Mouse (Mus musculus): ENCODE measurements at regions not wholly inside any gene's neighbourhood (a gene's known extent, or its start where the extent isn't known, plus 50 kb on each side); places are given as distances from the start of the nearest gene placed in this dataset.
A peak's percentile ranks its signal among the peaks of the same experiment; 100 is the strongest.

- no peak for ATAC-seq (replicated peaks; ENCODE audit: low read depth, poor library complexity, severe bottlenecking)
Observed at GRCm38 (mm10) chr12:32273474-32273873, 65.0 kb upstream of the Pik3cg start.

GRCm38 (mm10) chr12:32279861-32280260 lies 71.4 kb upstream of the Pik3cg start:
- no peak for ATAC-seq (replicated peaks; ENCODE audit: low read depth, poor library complexity, severe bottlenecking)

- no peak for ATAC-seq (replicated peaks; ENCODE audit: low read depth, poor library complexity, severe bottlenecking)
Observed at GRCm38 (mm10) chr12:32280309-32280708, 71.8 kb upstream of the Pik3cg start.

GRCm38 (mm10) chr12:32282371-32283163 lies 74.1 kb upstream of the Pik3cg start:
- no peak for ATAC-seq (replicated peaks; ENCODE audit: low read depth, poor library complexity, severe bottlenecking)

GRCm38 (mm10) chr12:32285039-32285438 lies 76.6 kb upstream of the Pik3cg start:
- ATAC-seq (replicated peaks; ENCODE audit: low read depth, poor library complexity, severe bottlenecking) = peak; percentile 92

- no peak for ATAC-seq (replicated peaks; ENCODE audit: low read depth, poor library complexity, severe bottlenecking)
Observed at GRCm38 (mm10) chr12:32286652-32287051, 78.2 kb upstream of the Pik3cg start.

- no peak for ATAC-seq (replicated peaks; ENCODE audit: low read depth, poor library complexity, severe bottlenecking)
Observed at GRCm38 (mm10) chr12:32291145-32291544, 82.7 kb upstream of the Pik3cg start.

- peak; percentile 81 for ATAC-seq (replicated peaks; ENCODE audit: low read depth, poor library complexity, severe bottlenecking)
Observed at GRCm38 (mm10) chr12:32291962-32292748, 83.7 kb upstream of the Pik3cg start.

GRCm38 (mm10) chr12:32292749-32293128 lies 84.3 kb upstream of the Pik3cg start:
- peak; percentile 55 for ATAC-seq (replicated peaks; ENCODE audit: low read depth, poor library complexity, severe bottlenecking)

GRCm38 (mm10) chr12:32297431-32297830 lies 81.1 kb upstream of the Ccdc71l start:
- ATAC-seq (replicated peaks; ENCODE audit: low read depth, poor library complexity, severe bottlenecking) = no peak

- no peak for ATAC-seq (replicated peaks; ENCODE audit: low read depth, poor library complexity, severe bottlenecking)
Observed at GRCm38 (mm10) chr12:32299714-32300113, 78.8 kb upstream of the Ccdc71l start.

GRCm38 (mm10) chr12:32305736-32306135 lies 72.8 kb upstream of the Ccdc71l start:
- ATAC-seq (replicated peaks; ENCODE audit: low read depth, poor library complexity, severe bottlenecking) = no peak

GRCm38 (mm10) chr12:32306326-32306725 lies 72.2 kb upstream of the Ccdc71l start:
- peak; percentile 67 for ATAC-seq (replicated peaks; ENCODE audit: low read depth, poor library complexity, severe bottlenecking)

- peak; percentile 80 for ATAC-seq (replicated peaks; ENCODE audit: low read depth, poor library complexity, severe bottlenecking)
Observed at GRCm38 (mm10) chr12:32307280-32308006, 71.1 kb upstream of the Ccdc71l start.

- ATAC-seq (replicated peaks; ENCODE audit: low read depth, poor library complexity, severe bottlenecking) = no peak
Observed at GRCm38 (mm10) chr12:32315099-32315783, 63.3 kb upstream of the Ccdc71l start.

Measured in common myeloid progenitor, adult 5-6 weeks (primary cell).